Mouse (Mus musculus): ENCODE results near the gene Fyttd1. TPM values are rescaled to one million over a fixed set of nuclear protein-coding genes. Genes with fewer than 3 reads are reported as not detected.
"Not testable (repeated sequence)": the region's sequence is repeated elsewhere in the genome, so short reads cannot be mapped to it uniquely, and the experiment has no call there.

Gene Fyttd1
- polyA plus RNA-seq, 1 experiment: 52.5 TPM

- Histone ChIP-seq H3K27ac (ENCODE audit: insufficient read depth, low read length) (peak within 1 kb of the TSS; percentile 85), H3K4me3 (replicated peaks; ENCODE audit: insufficient read depth, low read depth, low read length) (peak within 1 kb of the TSS; percentile 98), H3K27me3 (ENCODE audit: control insufficient read depth, insufficient read depth, low read length) (no peaks in the 10 kb centered on the region), H3K4me1 (ENCODE audit: control insufficient read depth, insufficient read depth, low read length) (peaks cover 5% of the 10 kb centered on the region; the same call in 1 of the 2 replicates)
- under 1% methylated on average over 73 of the region's 85 CpGs for WGBS
- TF ChIP-seq POLR2A (IDR thresholded peaks at IDR 0.05; ENCODE audit: borderline replicate concordance, insufficient read depth, low read length): peak; percentile 94
- no peak for TF ChIP-seq CTCF (IDR thresholded peaks at IDR 0.05; ENCODE audit: borderline replicate concordance, insufficient read depth, low read depth, low read length)
- DNase-seq: peak; percentile 94 to 97
Measured at GRCm38 (mm10) chr16:32913937-32914881, 36.9 kb downstream of the Fyttd1 start, which contains the start of gene Lrch3. TSS of gene Lrch3 (plus strand) at chr16:32914100.

- Histone ChIP-seq H3K27me3 (ENCODE audit: control insufficient read depth, insufficient read depth, low read length) (no peaks in the 10 kb centered on the region), H3K27ac (ENCODE audit: insufficient read depth, low read length) (no peak overlapping the region), H3K4me3 (replicated peaks; ENCODE audit: insufficient read depth, low read depth, low read length) (peak overlapping the region; percentile 98), H3K4me1 (ENCODE audit: control insufficient read depth, insufficient read depth, low read length) (peaks cover 5% of the 10 kb centered on the region; the same call in 1 of the 2 replicates)
- DNase-seq: no peak
- no peak for TF ChIP-seq CTCF (IDR thresholded peaks at IDR 0.05; ENCODE audit: borderline replicate concordance, insufficient read depth, low read depth, low read length)
- TF ChIP-seq POLR2A (IDR thresholded peaks at IDR 0.05; ENCODE audit: borderline replicate concordance, insufficient read depth, low read length): no peak
- 50% methylated on average over 9 of the region's 9 CpGs for WGBS
Measured at GRCm38 (mm10) chr16:32915292-32916068, 38.2 kb downstream of the Fyttd1 start.

GRCm38 (mm10) chr16:32926629-32927028 lies 49.3 kb downstream of the Fyttd1 start:
- not testable (repeated sequence) for DNase-seq; H3K4me1 ChIP-seq (ENCODE audit: control insufficient read depth, insufficient read depth, low read length)
- 81% methylated on average over 9 of the region's 9 CpGs for WGBS

GRCm38 (mm10) chr16:32927044-32927443 lies 49.7 kb downstream of the Fyttd1 start:
- H3K4me3 ChIP-seq (replicated peaks; ENCODE audit: insufficient read depth, low read depth, low read length): no peak overlapping the region
- 94% methylated on average over 8 of the region's 8 CpGs for WGBS
- H3K27ac ChIP-seq (ENCODE audit: insufficient read depth, low read length): no peak overlapping the region
- TF ChIP-seq POLR2A (IDR thresholded peaks at IDR 0.05; ENCODE audit: borderline replicate concordance, insufficient read depth, low read length) (no peak), CTCF (IDR thresholded peaks at IDR 0.05; ENCODE audit: borderline replicate concordance, insufficient read depth, low read depth, low read length) (no peak)
- no peak for DNase-seq
- H3K4me1 ChIP-seq (ENCODE audit: control insufficient read depth, insufficient read depth, low read length): peaks cover 3% of the 10 kb centered on the region; the same call in 1 of the 2 replicates
- no peaks in the 10 kb centered on the region for H3K27me3 ChIP-seq (ENCODE audit: control insufficient read depth, insufficient read depth, low read length)

More at GRCm38 (mm10) chr16:32926629-32927028, 49.3 kb downstream of the Fyttd1 start:
- H3K4me3 ChIP-seq (replicated peaks; ENCODE audit: insufficient read depth, low read depth, low read length); H3K27ac ChIP-seq (ENCODE audit: insufficient read depth, low read length); H3K27me3 ChIP-seq (ENCODE audit: control insufficient read depth, insufficient read depth, low read length): not testable (repeated sequence)

GRCm38 (mm10) chr16:32929918-32930317 lies 52.6 kb downstream of the Fyttd1 start:
- 41% methylated on average over 2 of the region's 2 CpGs for WGBS
- DNase-seq: no peak
- Histone ChIP-seq H3K4me1 (ENCODE audit: control insufficient read depth, insufficient read depth, low read length) (peaks cover 3% of the 10 kb centered on the region; the same call in 1 of the 2 replicates), H3K27me3 (ENCODE audit: control insufficient read depth, insufficient read depth, low read length) (no peaks in the 10 kb centered on the region; the same call in 1 of the 2 replicates), H3K4me3 (replicated peaks; ENCODE audit: insufficient read depth, low read depth, low read length) (no peak overlapping the region), H3K27ac (ENCODE audit: insufficient read depth, low read length) (no peak overlapping the region)
- TF ChIP-seq CTCF (IDR thresholded peaks at IDR 0.05; ENCODE audit: borderline replicate concordance, insufficient read depth, low read depth, low read length): no peak

GRCm38 (mm10) chr16:32934470-32934869 lies 57.2 kb downstream of the Fyttd1 start:
- Histone ChIP-seq H3K27me3 (ENCODE audit: control insufficient read depth, insufficient read depth, low read length) (no peaks in the 10 kb centered on the region; the same call in 1 of the 2 replicates), H3K27ac (ENCODE audit: insufficient read depth, low read length) (no peak overlapping the region), H3K4me1 (ENCODE audit: control insufficient read depth, insufficient read depth, low read length) (peaks cover 2% of the 10 kb centered on the region), H3K4me3 (replicated peaks; ENCODE audit: insufficient read depth, low read depth, low read length) (no peak overlapping the region)
- WGBS: 66% methylated on average over 2 of the region's 2 CpGs
- no peak for DNase-seq
- TF ChIP-seq POLR2A (IDR thresholded peaks at IDR 0.05; ENCODE audit: borderline replicate concordance, insufficient read depth, low read length) (no peak), CTCF (IDR thresholded peaks at IDR 0.05; ENCODE audit: borderline replicate concordance, insufficient read depth, low read depth, low read length) (no peak)

- Histone ChIP-seq H3K27ac (ENCODE audit: insufficient read depth, low read length) (no peak overlapping the region), H3K4me1 (ENCODE audit: control insufficient read depth, insufficient read depth, low read length) (peaks cover 2% of the 10 kb centered on the region), H3K4me3 (replicated peaks; ENCODE audit: insufficient read depth, low read depth, low read length) (no peak overlapping the region), H3K27me3 (ENCODE audit: control insufficient read depth, insufficient read depth, low read length) (no peaks in the 10 kb centered on the region; the same call in 1 of the 2 replicates)
- no peak for TF ChIP-seq POLR2A (IDR thresholded peaks at IDR 0.05; ENCODE audit: borderline replicate concordance, insufficient read depth, low read length)
- TF ChIP-seq CTCF (IDR thresholded peaks at IDR 0.05; ENCODE audit: borderline replicate concordance, insufficient read depth, low read depth, low read length): no peak
- no peak for DNase-seq
- 59% methylated on average over 1 of the region's 1 CpGs for WGBS
Measured at GRCm38 (mm10) chr16:32935088-32935487, 57.8 kb downstream of the Fyttd1 start.

Data from cerebellum, adult 2 months (tissue).